Mouse (Mus musculus) MEL (cell line): ENCODE data around the gene Fam57b. TPM values are rescaled to one million over a fixed set of nuclear protein-coding genes. Genes with fewer than 3 reads are reported as not detected.

Source experiments
- DNase-seq: peaks from one replicate; pipeline ENCODE4 v3.0.0; 2011; ENCODE audit warnings: low read depth, low spot score
- H3K27ac ChIP-seq: 2 replicates; pipeline ENCODE4 v1.5.1; 2012; ENCODE audit warnings: low read depth, mild to moderate bottlenecking, control low read depth, low read length, moderate library complexity; ENCODE audit not compliant: control insufficient read depth
- H3K27me3 ChIP-seq, 2 experiments: fragments of 150-350 bp in 1 of 2; sonication (generic) in 1 of 2; 2 replicates each; pipeline ENCODE4 v1.6.1; 2012; ENCODE audit warnings: low read length in 2 of 2, mild to moderate bottlenecking in 2 of 2, improper control_type of control experiment in 1 of 2, moderate library complexity in 1 of 2; ENCODE audit not compliant: insufficient read depth in 2 of 2, control insufficient read depth in 1 of 2
- H3K36me3 ChIP-seq, 2 experiments: 2 replicates each; pipeline ENCODE4 v1.6.1; 2012 to 2014; ENCODE audit warnings: low read length in 2 of 2, improper control_type of control experiment in 1 of 2, inconsistent platforms in 1 of 2, mild to moderate bottlenecking in 1 of 2; ENCODE audit not compliant: insufficient read depth in 2 of 2, control insufficient read depth in 1 of 2
- H3K4me1 ChIP-seq, 2 experiments: fragments of 150-350 bp in 1 of 2; sonication (generic) in 1 of 2; 2 replicates each; pipeline ENCODE4 v1.6.1; 2012; ENCODE audit warnings: low read length in 2 of 2, improper control_type of control experiment in 1 of 2, mild to moderate bottlenecking in 1 of 2; ENCODE audit not compliant: insufficient read depth in 2 of 2, control insufficient read depth in 1 of 2
- H3K4me3 ChIP-seq, 2 experiments: fragments of 150-350 bp in 1 of 2; sonication (generic) in 1 of 2; 2 replicates each; pipeline ENCODE4 v1.5.1; 2012; ENCODE audit warnings: low read depth in 2 of 2, low read length in 2 of 2, mild to moderate bottlenecking in 2 of 2, moderate library complexity in 2 of 2, control low read depth in 1 of 2, improper control_type of control experiment in 1 of 2; ENCODE audit not compliant: control insufficient read depth in 1 of 2, insufficient read depth in 1 of 2
- H3K79me2 ChIP-seq: 2 replicates; pipeline ENCODE4 v1.6.1; 2012; ENCODE audit warnings: mild to moderate bottlenecking, low read length, moderate library complexity; ENCODE audit not compliant: control insufficient read depth, poor library complexity, insufficient read depth
- H3K9ac ChIP-seq: 2 replicates; pipeline ENCODE4 v1.6.1; 2012; ENCODE audit warnings: low read depth, mild to moderate bottlenecking, control low read depth, low read length, moderate library complexity; ENCODE audit not compliant: control insufficient read depth, poor library complexity, severe bottlenecking
- H3K9me3 ChIP-seq: fragments of 150-350 bp; sonication (generic); replicated peaks from 2 replicates; pipeline ENCODE4 v1.6.1; 2012; ENCODE audit warnings: mild to moderate bottlenecking, low read length, improper control_type of control experiment, moderate library complexity; ENCODE audit not compliant: insufficient read depth
- CHD1 ChIP-seq: IDR thresholded peaks from 2 replicates; pipeline ENCODE4 v1.6.1; 2012; ENCODE audit warnings: low read depth, mild to moderate bottlenecking, inconsistent platforms, low read length, improper control_type of control experiment
- MAZ ChIP-seq: IDR thresholded peaks from 2 replicates; pipeline ENCODE4 v1.6.1; 2012; ENCODE audit warnings: low read depth, mild to moderate bottlenecking, inconsistent platforms, low read length, improper control_type of control experiment
- polyA plus RNA-seq, 2 experiments: library from polyadenylated mRNA; stranded (reverse) in 1 of 2; unstranded in 1 of 2; fragments of >175 nt in 1 of 2; fragments of >200 nt in 1 of 2; gene quantifications; 2 replicates each; pipeline versions ENCODE4 v1.2.1 to v1.2.4; 2012; ENCODE audit warnings: low replicate concordance in 2 of 2, low read depth in 1 of 2; ENCODE audit not compliant: insufficient read length in 2 of 2, insufficient read depth in 1 of 2, missing spikeins in 1 of 2
- total RNA-seq: library from RNA; depleted of rRNA; stranded (reverse); fragments of 300-350 nt; gene quantifications from 2 replicates; pipeline ENCODE4 v1.2.3, GENCODE M21; 2012; rRNA removed

Fam57b gene
- total and polyA plus RNA-seq, 3 experiments = 0.50 to 1.7 TPM; not detected in 1

DNA sequence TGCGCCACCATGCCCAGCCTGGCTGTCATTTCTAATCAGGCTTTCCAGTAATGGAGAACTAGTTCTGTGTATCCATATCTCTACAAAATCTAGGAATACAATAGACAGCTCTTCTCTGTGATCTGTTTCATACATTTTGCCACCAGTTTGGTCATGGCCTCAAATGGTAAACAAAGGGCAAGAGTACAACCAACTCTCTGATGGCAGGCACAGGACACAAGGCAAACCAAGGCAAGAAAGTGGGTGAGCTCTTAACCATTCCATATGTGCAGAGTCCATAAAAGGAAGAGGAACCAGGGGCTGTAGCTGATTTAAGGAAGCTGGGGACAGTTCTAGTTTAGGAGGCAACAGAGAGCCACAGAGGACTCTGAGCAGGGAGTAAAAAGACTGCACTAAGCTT is 79.8 kb downstream of the Fam57b start:
- Histone ChIP-seq H3K27ac (no peak overlapping the region), H3K27me3 (no peaks in the 10 kb centered on the region), H3K4me1 (peaks cover 0 to 5% of the 10 kb centered on the region in 2 experiments; a peak in 1 of 4 replicates)

More for the DNA sequence above, 79.8 kb downstream of the Fam57b start:
- Histone ChIP-seq H3K36me3 (peaks cover 9 to 21% of the 10 kb centered on the region in 2 experiments), H3K9me3 (no peaks in the 10 kb centered on the region), H3K4me3 (no peak overlapping the region), H3K79me2 (peaks cover 10% of the 10 kb centered on the region), H3K9ac (no peak overlapping the region)
- no peak for DNase-seq
- TF ChIP-seq MAZ (no peak), CHD1 (no peak)

Other genes with a start within 250 kb of the Fam57b start
Only the 30 nearest of the 33 such genes appear.
- gene Apobr, start 212.7 kb upstream of the Fam57b start, total RNA-seq = 0.23 and 0.56 TPM in 2 replicates
- gene Apobr, start 212.7 kb upstream of the Fam57b start, polyA plus RNA-seq = 1 to 10 TPM in 1 of 2 experiments, not detected in 1; 5.4 TPM
- gene Cln3, start 211.9 kb upstream of the Fam57b start, total RNA-seq = 16.2 and 20.5 TPM in 2 replicates
- 10 to 100 TPM in 1 of 2 experiments, not detected in 1; 61.9 TPM for gene Cln3, start 211.9 kb upstream of the Fam57b start, polyA plus RNA-seq
- not detected in 2 replicates for gene Il27, start 202.7 kb upstream of the Fam57b start, total RNA-seq
- gene Il27, start 202.7 kb upstream of the Fam57b start, polyA plus RNA-seq = under 1 TPM in 1 of 2 experiments, not detected in 1; 0.07 TPM
- gene Nupr1, start 166.8 kb upstream of the Fam57b start, total RNA-seq = 1.8 and 9.5 TPM in 2 replicates
- 10 to 100 TPM in 1 of 2 experiments, not detected in 1; 11.0 TPM for gene Nupr1, start 166.8 kb upstream of the Fam57b start, polyA plus RNA-seq
- 56.1 and 81.7 TPM in 2 replicates for gene Sgf29, start 148.4 kb upstream of the Fam57b start, total RNA-seq
- gene Sgf29, start 148.4 kb upstream of the Fam57b start, polyA plus RNA-seq = 100 to 1,000 TPM in 1 of 2 experiments, not detected in 1; 117 TPM
- gene Sult1a1, start 121.2 kb upstream of the Fam57b start, total RNA-seq = not detected in 2 replicates
- gene Sult1a1, start 121.2 kb upstream of the Fam57b start, polyA plus RNA-seq = under 1 TPM in 1 of 2 experiments, not detected in 1; 0.36 TPM
- gene Bola2, start 102.3 kb upstream of the Fam57b start, total RNA-seq = 138 and 163 TPM in 2 replicates
- 100 to 1,000 TPM in 1 of 2 experiments, not detected in 1; 436 TPM for gene Bola2, start 102.3 kb upstream of the Fam57b start, polyA plus RNA-seq
- gene Slx1b, start 101.9 kb upstream of the Fam57b start, total RNA-seq = 4.6 and 5.4 TPM in 2 replicates
- gene Slx1b, start 101.9 kb upstream of the Fam57b start, polyA plus RNA-seq = 10 to 100 TPM in 1 of 2 experiments, not detected in 1; 10.2 TPM
- 195 and 279 TPM in 2 replicates for gene Coro1a, start 89.9 kb upstream of the Fam57b start, total RNA-seq
- 100 to 1,000 TPM in 1 of 2 experiments, not detected in 1; 204 TPM for gene Coro1a, start 89.9 kb upstream of the Fam57b start, polyA plus RNA-seq
- 5.2 and 7.1 TPM in 2 replicates for gene Mapk3, start 38.1 kb upstream of the Fam57b start, total RNA-seq
- 10 to 100 TPM in 1 of 2 experiments, not detected in 1; 45.1 TPM for gene Mapk3, start 38.1 kb upstream of the Fam57b start, polyA plus RNA-seq
- 12.6 and 12.7 TPM in 2 replicates for gene Gdpd3, start 31.3 kb upstream of the Fam57b start, total RNA-seq
- gene Gdpd3, start 31.3 kb upstream of the Fam57b start, polyA plus RNA-seq = 10 to 100 TPM in 1 of 2 experiments, not detected in 1; 13.0 TPM
- 2.1 and 2.7 TPM in 2 replicates for gene Ypel3, start 20.7 kb upstream of the Fam57b start, total RNA-seq
- gene Ypel3, start 20.7 kb upstream of the Fam57b start, polyA plus RNA-seq = 10 to 100 TPM in 1 of 2 experiments, not detected in 1; 12.6 TPM
- 0.12 and 0.13 TPM in 2 replicates for gene Tbx6, start 16.2 kb upstream of the Fam57b start, total RNA-seq
- under 1 TPM in 1 of 2 experiments, not detected in 1; 0.15 TPM for gene Tbx6, start 16.2 kb upstream of the Fam57b start, polyA plus RNA-seq
- 255 and 257 TPM in 2 replicates for gene Ppp4c, start 5.2 kb upstream of the Fam57b start, total RNA-seq
- gene Ppp4c, start 5.2 kb upstream of the Fam57b start, polyA plus RNA-seq = 100 to 1,000 TPM; 265 to 540 TPM
- gene 4930451I11Rik, start 34.0 kb downstream of the Fam57b start, total RNA-seq = not detected in 2 replicates
- not detected for gene 4930451I11Rik, start 34.0 kb downstream of the Fam57b start, polyA plus RNA-seq
- gene Doc2a, start 49.7 kb downstream of the Fam57b start, total RNA-seq = 1.6 and 2.3 TPM in 2 replicates
- not detected for gene Doc2a, start 49.7 kb downstream of the Fam57b start, polyA plus RNA-seq
- gene Hirip3, start 64.3 kb downstream of the Fam57b start, total RNA-seq = 44.0 and 55.6 TPM in 2 replicates
- gene Hirip3, start 64.3 kb downstream of the Fam57b start, polyA plus RNA-seq = 100 to 1,000 TPM in 1 of 2 experiments, not detected in 1; 137 TPM
- 77.1 and 93.0 TPM in 2 replicates for gene Ino80e, start 64.7 kb downstream of the Fam57b start, total RNA-seq
- gene Ino80e, start 64.7 kb downstream of the Fam57b start, polyA plus RNA-seq = 100 to 1,000 TPM; 189 to 476 TPM
- gene Taok2, start 87.0 kb downstream of the Fam57b start, total RNA-seq = 26.2 and 34.2 TPM in 2 replicates
- gene Taok2, start 87.0 kb downstream of the Fam57b start, polyA plus RNA-seq = 10 to 100 TPM; 29.0 to 52.3 TPM
- gene Tmem219, start 125.2 kb downstream of the Fam57b start, total RNA-seq = 18.0 and 18.8 TPM in 2 replicates
- gene Tmem219, start 125.2 kb downstream of the Fam57b start, polyA plus RNA-seq = 10 to 100 TPM in 1 of 2 experiments, not detected in 1; 34.5 TPM
- gene Kctd13, start 131.2 kb downstream of the Fam57b start, total RNA-seq = 17.7 and 18.1 TPM in 2 replicates
- gene Kctd13, start 131.2 kb downstream of the Fam57b start, polyA plus RNA-seq = 10 to 100 TPM in 1 of 2 experiments, not detected in 1; 26.2 TPM
- gene Asphd1, start 151.9 kb downstream of the Fam57b start, total RNA-seq = 0.15 TPM in 1 of 2 replicates, not detected in the other
- gene Asphd1, start 151.9 kb downstream of the Fam57b start, polyA plus RNA-seq = under 1 TPM in 1 of 2 experiments, not detected in 1; 0.74 TPM
- gene Sez6l2, start 152.9 kb downstream of the Fam57b start, total RNA-seq = 0.49 and 2.0 TPM in 2 replicates
- gene Sez6l2, start 152.9 kb downstream of the Fam57b start, polyA plus RNA-seq = 1 to 10 TPM in 1 of 2 experiments, not detected in 1; 6.1 TPM
- 72.5 and 98.4 TPM in 2 replicates for gene Cdipt, start 178.2 kb downstream of the Fam57b start, total RNA-seq
- 100 to 1,000 TPM in 1 of 2 experiments, not detected in 1; 151 TPM for gene Cdipt, start 178.2 kb downstream of the Fam57b start, polyA plus RNA-seq
- gene Cdiptos, start 178.4 kb downstream of the Fam57b start, total RNA-seq = 0.35 and 0.49 TPM in 2 replicates
- 1 to 10 TPM in 1 of 2 experiments, not detected in 1; 1.8 TPM for gene Cdiptos, start 178.4 kb downstream of the Fam57b start, polyA plus RNA-seq
- gene Mvp, start 217.0 kb downstream of the Fam57b start, total RNA-seq = 19.4 and 19.8 TPM in 2 replicates
- gene Mvp, start 217.0 kb downstream of the Fam57b start, polyA plus RNA-seq = 10 to 100 TPM in 1 of 2 experiments, not detected in 1; 20.6 TPM
- gene Pagr1b, start 218.8 kb downstream of the Fam57b start, total RNA-seq = 0.39 TPM in 1 of 2 replicates, not detected in the other
- 1 to 10 TPM in 1 of 2 experiments, not detected in 1; 4.5 TPM for gene Pagr1b, start 218.8 kb downstream of the Fam57b start, polyA plus RNA-seq
- gene Pagr1a, start 219.7 kb downstream of the Fam57b start, total RNA-seq = 55.4 and 60.2 TPM in 2 replicates
- gene Pagr1a, start 219.7 kb downstream of the Fam57b start, polyA plus RNA-seq = 10 to 100 TPM in 1 of 2 experiments, not detected in 1; 85.9 TPM
- 13.8 and 20.5 TPM in 2 replicates for gene Gm42742, start 223.4 kb downstream of the Fam57b start, total RNA-seq
- 10 to 100 TPM in 1 of 2 experiments, not detected in 1; 27.2 TPM for gene Gm42742, start 223.4 kb downstream of the Fam57b start, polyA plus RNA-seq
- gene Prrt2, start 223.5 kb downstream of the Fam57b start, total RNA-seq = 0.12 and 0.13 TPM in 2 replicates
- 1 to 10 TPM in 1 of 2 experiments, not detected in 1; 1.4 TPM for gene Prrt2, start 223.5 kb downstream of the Fam57b start, polyA plus RNA-seq